Mouse (Mus musculus): ENCODE data around the gene Fbln1. TPM values are rescaled to one million over a fixed set of nuclear protein-coding genes. Genes with fewer than 3 reads are reported as not detected.

Gene Fbln1
- polyA plus RNA-seq, 1 experiment: not detected

DNA sequence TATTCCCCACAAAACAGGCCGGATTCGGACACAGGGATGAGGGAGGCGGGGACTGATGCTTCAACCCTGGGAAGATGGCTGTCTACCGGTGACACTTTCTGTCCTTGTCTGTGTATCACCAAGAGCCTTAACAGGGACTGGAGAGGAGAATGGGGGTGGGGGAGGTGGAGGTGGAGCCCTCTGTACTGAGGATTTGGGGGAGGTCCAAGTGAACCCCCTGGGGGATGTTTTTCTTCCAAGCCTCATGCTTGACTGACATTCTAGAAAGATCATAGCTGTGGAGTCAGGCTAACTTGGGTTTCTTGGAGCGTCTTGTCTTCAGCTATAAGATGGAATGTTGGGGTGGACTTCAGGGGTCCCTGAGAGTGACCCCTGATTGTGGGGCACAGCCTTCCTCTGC is 40.3 kb downstream of the Fbln1 start:
- Histone ChIP-seq H3K4me3 (replicated peaks) (no peak overlapping the region), H3K4me1 (peaks cover 14% of the 10 kb centered on the region), H3K36me3 (replicated peaks; ENCODE audit: low read length) (no peaks in the 10 kb centered on the region), H3K9me3 (peaks cover 12% of the 10 kb centered on the region), H3K27me3 (replicated peaks) (peaks cover 40% of the 10 kb centered on the region)
- no peak for TF ChIP-seq GATA1 (IDR thresholded peaks at IDR 0.05; ENCODE audit: borderline replicate concordance, low read length)
- TF ChIP-seq FLI1 (IDR thresholded peaks at IDR 0.05; ENCODE audit: low read length): no peak

DNA sequence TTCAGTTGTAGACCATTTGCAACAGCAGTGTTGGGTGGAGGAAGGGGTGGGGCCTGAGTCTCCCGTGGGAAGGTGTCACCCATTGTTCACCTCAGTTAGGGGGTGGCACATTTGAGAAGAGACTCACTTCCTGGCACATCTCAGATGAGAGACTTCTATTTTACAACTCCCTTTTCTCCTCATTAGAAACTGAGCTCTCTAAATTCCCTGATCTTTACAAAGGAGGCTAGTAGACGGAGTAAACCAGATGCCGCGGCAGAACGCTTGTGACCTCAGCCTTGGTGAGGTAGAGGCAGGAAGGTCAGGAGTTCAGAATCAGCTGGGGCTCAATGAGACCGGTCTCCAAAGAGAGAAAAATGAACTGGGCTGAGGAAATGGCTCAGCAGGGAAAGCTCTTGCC is 41.2 kb downstream of the Fbln1 start:
- no peak for TF ChIP-seq FLI1 (IDR thresholded peaks at IDR 0.05; ENCODE audit: low read length)
- no peak for TF ChIP-seq GATA1 (IDR thresholded peaks at IDR 0.05; ENCODE audit: borderline replicate concordance, low read length)
- no peak overlapping the region for H3K4me3 ChIP-seq (replicated peaks)
- peaks cover 35% of the 10 kb centered on the region for H3K27me3 ChIP-seq (replicated peaks)
- peaks cover 20% of the 10 kb centered on the region for H3K9me3 ChIP-seq
- H3K36me3 ChIP-seq (replicated peaks; ENCODE audit: low read length): no peaks in the 10 kb centered on the region
- peaks cover 17% of the 10 kb centered on the region for H3K4me1 ChIP-seq

DNA sequence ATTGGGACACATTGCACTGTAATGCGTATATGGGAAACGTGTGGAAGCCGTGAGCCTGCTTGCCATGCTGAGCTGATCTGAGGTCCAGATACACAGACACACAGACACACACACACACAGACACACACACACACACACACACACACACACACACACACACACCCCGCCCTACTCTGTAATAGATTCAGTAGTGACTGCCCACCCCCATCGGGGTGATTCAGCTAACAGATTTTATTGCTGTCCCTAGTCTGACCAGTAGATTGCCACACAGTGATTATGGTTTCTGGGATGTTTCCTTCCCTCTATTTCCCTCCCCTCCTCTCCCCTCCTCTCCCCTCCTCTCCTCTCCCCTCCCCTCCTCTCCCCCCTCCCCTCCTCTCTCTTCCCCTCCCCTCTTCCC is 42.6 kb downstream of the Fbln1 start:
- peaks cover 20% of the 10 kb centered on the region for H3K9me3 ChIP-seq
- no peak for TF ChIP-seq GATA1 (IDR thresholded peaks at IDR 0.05; ENCODE audit: borderline replicate concordance, low read length)
- no peak for TF ChIP-seq FLI1 (IDR thresholded peaks at IDR 0.05; ENCODE audit: low read length)
- H3K36me3 ChIP-seq (replicated peaks; ENCODE audit: low read length): no peaks in the 10 kb centered on the region
- peaks cover 30% of the 10 kb centered on the region for H3K27me3 ChIP-seq (replicated peaks)
- H3K4me3 ChIP-seq (replicated peaks): no peak overlapping the region
- peaks cover 17% of the 10 kb centered on the region for H3K4me1 ChIP-seq

DNA sequence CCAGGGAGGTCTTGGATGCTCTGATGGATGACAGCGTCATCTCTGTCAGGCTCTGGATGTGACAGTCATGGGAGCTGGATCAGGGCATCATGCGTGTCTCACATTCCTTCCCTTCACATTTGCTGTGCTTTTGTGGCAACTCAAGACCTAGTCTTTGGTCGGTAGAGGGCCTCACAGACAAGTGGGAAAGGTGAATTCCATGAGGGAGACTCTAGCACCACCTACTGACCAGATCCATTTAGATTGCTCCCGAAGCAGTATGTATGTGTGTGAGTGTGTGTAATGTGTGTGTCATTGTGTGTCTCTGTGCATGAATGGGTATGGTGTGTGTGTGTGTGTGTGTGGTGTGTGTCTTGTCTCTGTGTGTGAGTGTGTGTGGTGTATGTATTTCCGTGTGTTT is 43.5 kb downstream of the Fbln1 start:
- no peak for TF ChIP-seq GATA1 (IDR thresholded peaks at IDR 0.05; ENCODE audit: borderline replicate concordance, low read length)
- Histone ChIP-seq H3K27me3 (replicated peaks) (peaks cover 28% of the 10 kb centered on the region), H3K4me1 (peaks cover 17% of the 10 kb centered on the region), H3K36me3 (replicated peaks; ENCODE audit: low read length) (no peaks in the 10 kb centered on the region), H3K9me3 (peaks cover 20% of the 10 kb centered on the region), H3K4me3 (replicated peaks) (no peak overlapping the region)

DNA sequence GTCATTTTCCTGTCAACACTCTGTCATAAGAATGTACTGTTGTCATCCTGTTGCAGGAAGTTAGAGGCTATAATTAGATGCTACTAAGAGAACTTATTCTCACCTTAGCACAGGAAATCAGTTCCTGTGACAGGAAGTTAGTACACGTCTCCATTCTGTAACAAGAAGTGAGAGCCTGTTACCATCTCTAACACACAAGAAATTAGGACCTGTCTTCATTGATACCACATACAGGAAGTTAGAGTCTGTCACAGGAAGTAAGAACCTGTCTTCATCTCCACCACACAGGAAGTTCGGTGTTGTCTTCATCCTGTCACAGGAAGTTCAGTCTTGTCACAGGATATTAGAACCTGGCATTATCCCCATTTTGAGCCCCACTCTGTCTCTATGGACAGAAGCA is 44.7 kb downstream of the Fbln1 start:
- Histone ChIP-seq H3K4me3 (replicated peaks) (no peak overlapping the region), H3K4me1 (peaks cover 17% of the 10 kb centered on the region), H3K36me3 (replicated peaks; ENCODE audit: low read length) (no peaks in the 10 kb centered on the region), H3K27me3 (replicated peaks) (peaks cover 27% of the 10 kb centered on the region), H3K9me3 (peaks cover 20% of the 10 kb centered on the region)
- TF ChIP-seq GATA1 (IDR thresholded peaks at IDR 0.05; ENCODE audit: borderline replicate concordance, low read length) (no peak), FLI1 (IDR thresholded peaks at IDR 0.05; ENCODE audit: low read length) (no peak)

DNA sequence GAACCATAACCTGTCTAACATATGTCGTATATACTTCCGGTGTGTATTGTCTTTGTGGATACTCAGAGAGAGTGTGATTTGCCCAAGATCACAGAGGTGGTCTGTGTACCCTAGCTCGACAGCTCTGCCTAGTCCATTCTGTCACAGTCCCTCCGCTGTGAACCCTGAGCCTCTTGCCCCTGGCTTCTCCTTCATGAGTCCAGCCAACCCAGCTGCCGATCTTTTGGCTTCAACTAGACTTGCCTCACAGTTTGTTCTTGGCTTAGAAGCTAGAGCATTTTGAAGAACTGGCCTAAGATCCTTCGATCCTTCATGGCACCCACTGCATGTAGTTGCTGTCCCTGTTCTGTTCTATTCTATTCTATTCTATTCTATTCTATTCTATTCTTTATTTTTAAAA is 46.7 kb downstream of the Fbln1 start:
- Histone ChIP-seq H3K4me3 (replicated peaks) (no peak overlapping the region), H3K9me3 (peaks cover 20% of the 10 kb centered on the region), H3K27me3 (replicated peaks) (peaks cover 17% of the 10 kb centered on the region), H3K36me3 (replicated peaks; ENCODE audit: low read length) (no peaks in the 10 kb centered on the region), H3K4me1 (peaks cover 17% of the 10 kb centered on the region)
- TF ChIP-seq GATA1 (IDR thresholded peaks at IDR 0.05; ENCODE audit: borderline replicate concordance, low read length) (no peak), FLI1 (IDR thresholded peaks at IDR 0.05; ENCODE audit: low read length) (no peak)

DNA sequence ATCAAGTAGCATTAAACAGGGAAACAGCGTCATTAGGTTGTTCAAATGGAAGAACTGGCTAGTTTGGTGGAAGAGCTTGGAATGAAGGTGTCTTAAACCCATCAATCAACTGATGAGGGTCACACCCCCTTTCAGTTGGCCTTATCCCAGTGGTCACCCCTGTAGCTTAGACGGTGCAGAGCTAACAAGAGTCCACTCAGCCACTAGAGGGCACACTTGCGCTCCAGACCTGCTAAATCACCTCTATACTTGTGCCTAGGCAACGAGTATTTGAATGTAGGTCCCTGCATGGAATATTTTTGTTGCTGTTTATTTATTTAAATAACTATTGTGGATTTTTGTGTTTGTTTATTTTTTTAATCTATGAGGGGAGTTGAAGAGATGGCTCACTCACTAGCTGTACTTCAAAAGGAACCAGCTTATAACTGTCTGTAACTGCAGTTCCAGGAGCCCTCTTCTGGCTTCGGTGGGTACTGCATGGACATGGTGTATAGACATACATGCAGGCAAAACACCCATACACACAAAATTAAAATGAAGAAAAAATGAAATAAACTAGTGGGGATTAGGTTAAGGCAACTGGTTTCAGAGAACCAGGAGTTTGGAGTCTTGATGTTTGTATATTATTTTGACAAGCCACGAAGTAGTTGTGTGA is 52.2 kb downstream of the Fbln1 start:
- no peaks in the 10 kb centered on the region for H3K4me1 ChIP-seq
- no peaks in the 10 kb centered on the region for H3K36me3 ChIP-seq (replicated peaks; ENCODE audit: low read length)
- 0 out of 2 replicates have a peak, but pooled peaks cover 7% of the 10 kb centered on the region for H3K9me3 ChIP-seq
- H3K27me3 ChIP-seq (replicated peaks): peaks cover 21% of the 10 kb centered on the region
- H3K4me3 ChIP-seq (replicated peaks): no peak overlapping the region
- TF ChIP-seq GATA1 (IDR thresholded peaks at IDR 0.05; ENCODE audit: borderline replicate concordance, low read length): no peak
- no peak for TF ChIP-seq FLI1 (IDR thresholded peaks at IDR 0.05; ENCODE audit: low read length)

DNA sequence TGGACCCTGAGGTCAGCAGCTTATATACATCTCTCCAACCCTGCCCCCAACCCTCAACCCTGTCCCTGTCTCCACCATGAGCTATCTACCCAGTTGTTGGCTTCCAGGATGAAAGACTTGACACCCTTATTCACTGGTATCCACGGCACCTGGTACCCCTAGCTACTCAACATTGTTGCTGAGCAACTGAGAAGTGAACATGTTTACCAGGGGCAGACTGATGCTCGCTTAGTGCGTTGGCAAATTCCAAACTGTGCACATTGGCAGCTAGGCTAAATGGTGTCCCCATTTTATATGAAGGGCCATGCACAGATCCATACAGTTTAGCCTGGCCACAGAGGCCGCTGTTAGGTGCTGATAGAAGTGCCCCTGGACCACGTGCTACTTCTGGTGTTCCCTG is 57.1 kb downstream of the Fbln1 start:
- Histone ChIP-seq H3K9me3 (0 out of 2 replicates have a peak, but pooled peaks cover 7% of the 10 kb centered on the region), H3K4me3 (replicated peaks) (no peak overlapping the region), H3K27me3 (replicated peaks) (peaks cover 44% of the 10 kb centered on the region), H3K4me1 (no peaks in the 10 kb centered on the region; the same call in 1 of the 2 replicates), H3K36me3 (replicated peaks; ENCODE audit: low read length) (no peaks in the 10 kb centered on the region)
- TF ChIP-seq GATA1 (IDR thresholded peaks at IDR 0.05; ENCODE audit: borderline replicate concordance, low read length): no peak
- no peak for TF ChIP-seq FLI1 (IDR thresholded peaks at IDR 0.05; ENCODE audit: low read length)

DNA sequence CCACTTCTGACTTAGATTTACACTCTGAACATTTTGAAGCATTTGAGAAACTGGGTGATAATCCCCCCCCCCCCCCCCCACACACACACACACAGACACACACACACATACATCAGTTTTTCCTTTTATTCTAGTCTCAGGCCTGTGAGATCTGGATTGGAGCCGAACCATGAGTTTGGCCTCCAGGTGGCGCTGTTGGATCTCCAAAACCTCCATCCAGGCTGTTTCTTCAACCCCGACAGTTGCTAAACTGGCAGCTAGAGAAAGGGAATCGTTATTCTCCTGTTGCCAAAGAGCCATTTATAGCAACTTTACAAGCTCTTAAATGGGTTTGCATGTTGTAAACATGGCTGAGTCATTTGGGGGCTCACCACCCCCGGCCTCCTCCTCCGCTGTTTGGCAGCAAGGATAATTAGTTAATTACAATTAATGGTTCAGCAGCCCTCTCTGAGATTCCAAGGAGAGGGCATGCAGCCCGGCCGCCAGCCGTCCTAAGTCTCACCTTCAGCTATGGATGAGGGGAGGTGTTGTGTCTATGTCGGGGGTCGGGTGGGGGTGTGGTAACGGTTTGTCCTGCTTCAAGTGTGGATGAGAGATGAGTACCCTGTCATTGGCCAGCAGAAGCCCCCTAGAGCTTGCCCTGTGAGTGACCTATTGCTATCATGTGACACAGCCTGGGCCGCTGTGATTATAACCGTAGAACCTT is 61.1 kb downstream of the Fbln1 start:
- Histone ChIP-seq H3K9me3 (no peaks in the 10 kb centered on the region), H3K36me3 (replicated peaks; ENCODE audit: low read length) (no peaks in the 10 kb centered on the region), H3K4me3 (replicated peaks) (no peak overlapping the region), H3K4me1 (no peaks in the 10 kb centered on the region; the same call in 1 of the 2 replicates), H3K27me3 (replicated peaks) (peaks cover 75% of the 10 kb centered on the region)
- no peak for TF ChIP-seq FLI1 (IDR thresholded peaks at IDR 0.05; ENCODE audit: low read length)

DNA sequence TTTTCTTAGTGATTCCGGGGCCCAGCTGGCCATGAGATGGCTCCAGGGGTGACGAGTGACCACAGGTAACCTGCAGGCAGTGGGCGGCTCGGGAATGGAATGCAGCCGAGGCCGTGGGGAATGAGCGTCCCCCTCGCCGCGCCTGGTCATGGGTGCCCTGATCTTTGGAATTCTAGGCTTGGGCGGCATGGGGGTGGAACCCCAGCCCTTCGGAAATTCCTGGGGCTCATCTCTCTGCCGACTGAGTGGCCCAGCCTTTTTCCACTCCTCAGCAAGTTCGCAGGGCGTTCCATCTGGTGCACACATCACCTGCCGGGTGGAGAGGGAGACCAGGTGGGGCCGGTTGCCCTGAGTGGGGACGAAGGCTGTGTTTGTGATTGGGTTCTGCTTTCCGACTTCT is 62.1 kb downstream of the Fbln1 start:
- TF ChIP-seq GATA1 (IDR thresholded peaks at IDR 0.05; ENCODE audit: borderline replicate concordance, low read length) (no peak), FLI1 (IDR thresholded peaks at IDR 0.05; ENCODE audit: low read length) (no peak)
- H3K4me3 ChIP-seq (replicated peaks): no peak overlapping the region
- no peaks in the 10 kb centered on the region; the same call in 1 of the 2 replicates for H3K4me1 ChIP-seq
- H3K9me3 ChIP-seq: no peaks in the 10 kb centered on the region
- no peaks in the 10 kb centered on the region for H3K36me3 ChIP-seq (replicated peaks; ENCODE audit: low read length)
- peaks cover 79% of the 10 kb centered on the region for H3K27me3 ChIP-seq (replicated peaks)
